Mouse (Mus musculus) left cerebral cortex, adult 2 months (tissue): ENCODE measurements at regions not wholly inside any gene's neighbourhood (a gene's known extent, or its start where the extent isn't known, plus 50 kb on each side); places are given as distances from the start of the nearest gene placed in this dataset.
A peak's percentile ranks its signal among the peaks of the same experiment; 100 is the strongest.

Experiments
- DNase-seq, 2 experiments: peaks; one replicate each; pipeline ENCODE4 v3.0.0; 2021 to 2022; ENCODE audit warnings: low spot score in 2 of 2, mixed read lengths in 1 of 2; ENCODE audit errors: extremely low spot score in 1 of 2
- H3K27ac ChIP-seq: fragments of 200-600 bp; 2 replicates; pipeline ENCODE4 v1.8.1; 2022
- H3K4me3 ChIP-seq: fragments of 200-600 bp; 2 replicates; pipeline ENCODE4 v1.8.1; 2022
- CTCF ChIP-seq: fragments of 200-600 bp; IDR thresholded peaks from 2 replicates; pipeline ENCODE4 v1.8.1; 2022; ENCODE audit warnings: antibody characterized with exemption, mild to moderate bottlenecking, moderate library complexity
- intact Hi-C: fragments of 180-260 bp; cut with DNase I; formaldehyde crosslinking; loops from one replicate; pipeline ENCODE4 v1.15.1; 2025

DNA sequence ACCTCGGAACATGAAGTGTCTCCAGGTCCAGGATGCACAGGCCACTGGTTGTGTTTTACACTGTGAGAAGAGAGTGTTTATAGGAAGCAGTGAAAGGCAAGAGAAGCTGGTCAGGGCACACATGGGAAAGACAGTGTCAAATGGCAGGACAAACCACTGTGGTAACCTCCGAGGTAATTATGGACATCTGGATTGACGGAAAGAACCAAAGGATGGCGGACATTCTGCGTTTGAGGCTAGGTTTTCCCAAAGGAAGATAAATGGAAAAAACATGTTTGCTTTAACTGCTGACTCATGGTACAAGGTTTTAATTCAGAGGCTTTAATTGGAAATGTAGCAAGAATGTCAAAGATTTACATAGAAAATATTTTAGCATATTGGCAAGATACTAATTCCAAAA, 80.2 kb downstream of the Tmem30b start:
- intact Hi-C loops = no loop called here
- Histone ChIP-seq H3K27ac (no peak overlapping the region), H3K4me3 (no peak overlapping the region)
- TF ChIP-seq CTCF = no peak
- no peak for DNase-seq

DNA sequence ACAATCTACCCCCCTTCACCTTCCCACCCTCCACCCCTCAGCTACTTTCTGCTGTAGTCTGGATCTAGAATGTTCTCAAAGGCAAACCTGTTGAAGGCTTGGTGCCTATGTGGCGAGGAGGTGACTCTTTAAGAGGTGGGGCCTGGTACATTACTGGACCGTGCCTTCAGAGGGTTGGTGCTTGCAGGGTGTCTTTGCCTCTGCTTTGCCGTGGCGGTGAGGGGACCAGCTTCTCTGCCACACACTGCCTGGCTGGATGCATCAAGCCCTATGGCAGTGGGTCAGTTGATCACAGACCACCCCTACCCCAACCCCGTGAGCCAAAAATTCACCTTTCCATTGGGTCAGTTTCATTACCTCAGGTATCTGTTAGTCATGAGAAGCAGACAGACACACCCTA, 81.9 kb downstream of the Tmem30b start:
- intact Hi-C loops = no loop called here
- Histone ChIP-seq H3K4me3 (no peak overlapping the region), H3K27ac (no peak overlapping the region)
- no peak for TF ChIP-seq CTCF
- no peak for DNase-seq

DNA sequence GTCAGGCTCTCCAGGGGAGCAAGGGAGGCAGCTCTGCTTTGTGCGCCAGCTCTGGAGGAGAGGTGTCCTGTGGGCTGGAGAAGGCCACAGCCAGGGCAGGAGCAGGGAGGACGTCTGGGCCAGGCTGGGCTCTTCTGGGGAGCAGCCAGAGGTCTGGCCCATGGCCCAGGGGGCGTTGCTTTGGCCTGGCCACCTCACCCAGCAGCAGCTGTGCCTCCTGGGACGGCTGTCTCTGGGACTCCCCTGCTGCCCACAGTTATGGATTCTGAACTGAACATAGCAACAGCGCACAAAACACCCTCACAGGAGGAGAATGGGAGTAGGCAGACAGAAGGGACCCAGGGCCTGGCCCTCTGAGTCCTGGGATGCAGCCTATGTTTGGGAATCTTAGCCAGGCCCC, 84.1 kb downstream of the Tmem30b start:
- TF ChIP-seq CTCF = no peak
- intact Hi-C loops = no loop called here
- no peak overlapping the region for H3K4me3 ChIP-seq
- no peak overlapping the region for H3K27ac ChIP-seq
- peak in 1 of 2 experiments; percentile 19 for DNase-seq

DNA sequence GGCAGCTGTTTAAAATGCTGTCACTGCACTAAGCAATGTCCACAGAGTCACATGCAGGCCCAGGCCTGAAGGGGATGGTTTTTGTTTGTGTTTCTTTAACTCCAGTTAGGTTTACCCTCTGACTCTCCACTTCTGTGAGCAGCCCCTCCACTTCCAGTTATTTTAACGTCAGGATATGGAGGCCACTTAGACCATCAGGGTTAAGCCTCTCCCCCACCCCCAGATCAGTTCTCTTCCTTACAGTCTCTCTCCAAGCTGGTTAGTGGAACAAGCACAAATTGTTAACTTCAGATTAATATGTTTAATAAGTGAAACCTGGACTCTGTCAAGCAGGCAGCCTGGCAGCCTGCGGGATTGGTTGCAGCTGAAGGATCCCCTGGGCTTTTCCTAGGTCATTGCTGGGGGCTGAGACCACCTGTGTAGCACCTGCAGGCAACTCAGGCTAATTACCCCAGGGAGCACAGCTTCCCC, 85.9 kb downstream of the Tmem30b start:
- H3K4me3 ChIP-seq = no peak overlapping the region
- intact Hi-C loops = no loop called here
- TF ChIP-seq CTCF = no peak
- no peak for DNase-seq
- no peak overlapping the region for H3K27ac ChIP-seq

DNA sequence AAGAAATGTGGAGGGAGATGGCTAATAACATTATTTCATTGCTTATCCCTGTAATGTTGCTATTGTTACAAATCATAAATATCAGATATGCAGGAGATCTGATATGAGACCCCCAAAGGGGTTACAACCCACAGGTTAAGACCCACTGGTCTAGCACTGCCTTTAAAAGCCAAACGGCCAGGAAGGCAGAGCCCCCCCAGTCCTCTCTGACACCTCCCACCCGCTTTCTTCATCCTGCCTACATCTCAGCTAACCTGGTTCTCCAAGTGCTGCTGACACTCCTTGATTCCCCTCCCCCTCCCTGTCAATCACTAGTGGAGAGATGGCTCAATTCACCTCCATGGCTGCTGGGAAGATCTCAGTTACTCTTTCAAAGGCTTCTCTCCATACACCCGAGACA, 94.9 kb downstream of the Tmem30b start:
- intact Hi-C loops = loop anchor here (10.0 kb wide), 1 partner anchor 436 kb away; no protein-coding TSS in a partner anchor
- H3K4me3 ChIP-seq = no peak overlapping the region
- no peak overlapping the region for H3K27ac ChIP-seq
- DNase-seq = no peak
- no peak for TF ChIP-seq CTCF

DNA sequence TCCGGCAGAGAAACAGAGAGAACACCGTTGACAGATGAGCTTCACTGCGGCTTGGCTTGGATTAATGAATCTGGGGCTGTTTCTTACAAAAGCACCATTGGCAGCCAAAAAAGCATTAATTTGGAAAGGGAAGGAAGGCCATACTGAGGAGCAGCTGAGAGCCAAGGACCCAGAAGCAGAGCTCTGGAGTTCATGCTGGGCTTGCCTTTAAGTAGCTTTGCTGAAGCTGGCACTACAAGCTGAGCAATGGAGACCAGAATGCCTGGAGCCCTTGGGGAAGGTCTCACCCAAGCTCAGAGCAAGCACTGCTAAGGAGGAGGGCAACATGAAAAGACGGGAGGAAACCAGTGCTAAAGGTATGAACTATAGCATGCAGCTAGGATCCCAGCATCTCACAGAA, 95.7 kb downstream of the Tmem30b start:
- no peak overlapping the region for H3K27ac ChIP-seq
- no peak for DNase-seq
- intact Hi-C loops = loop anchor here (10.0 kb wide), 1 partner anchor 436 kb away; no protein-coding TSS in a partner anchor
- TF ChIP-seq CTCF = no peak
- no peak overlapping the region for H3K4me3 ChIP-seq

DNA sequence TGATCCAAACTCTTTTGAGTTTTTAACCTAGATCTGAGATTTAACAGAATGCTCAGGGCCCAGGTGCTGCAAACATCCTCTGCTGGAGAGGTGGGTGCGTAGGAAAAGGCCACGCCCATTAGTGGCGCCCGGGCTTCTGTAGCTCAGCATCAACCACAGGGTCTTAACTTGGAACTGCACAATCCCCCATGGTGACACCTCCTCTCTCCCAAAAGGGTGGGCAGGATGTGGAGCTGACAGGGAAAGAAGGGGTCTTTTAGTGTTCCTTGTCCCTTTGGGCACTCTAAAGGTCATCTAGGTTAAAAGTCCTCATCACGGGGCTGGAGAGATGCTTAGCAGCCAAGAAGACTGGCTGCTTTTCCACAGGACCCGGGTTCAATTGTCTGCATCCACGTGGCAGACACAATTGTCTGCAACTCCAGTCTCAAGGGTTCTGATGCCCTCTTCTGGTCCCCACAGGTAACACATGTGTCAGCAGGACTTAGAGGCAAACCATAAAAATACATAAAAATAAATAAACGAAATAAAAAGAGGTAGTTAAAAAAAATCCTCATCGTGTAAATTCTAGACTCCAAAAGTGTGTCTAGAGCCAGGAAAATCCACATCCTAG, 96.2 kb downstream of the Tmem30b start:
- peak; percentile 62 for TF ChIP-seq CTCF
- intact Hi-C loops = loop anchor here (10.0 kb wide), 1 partner anchor 435 kb away; no protein-coding TSS in a partner anchor
- no peak overlapping the region for H3K4me3 ChIP-seq
- no peak for DNase-seq
- no peak overlapping the region for H3K27ac ChIP-seq

DNA sequence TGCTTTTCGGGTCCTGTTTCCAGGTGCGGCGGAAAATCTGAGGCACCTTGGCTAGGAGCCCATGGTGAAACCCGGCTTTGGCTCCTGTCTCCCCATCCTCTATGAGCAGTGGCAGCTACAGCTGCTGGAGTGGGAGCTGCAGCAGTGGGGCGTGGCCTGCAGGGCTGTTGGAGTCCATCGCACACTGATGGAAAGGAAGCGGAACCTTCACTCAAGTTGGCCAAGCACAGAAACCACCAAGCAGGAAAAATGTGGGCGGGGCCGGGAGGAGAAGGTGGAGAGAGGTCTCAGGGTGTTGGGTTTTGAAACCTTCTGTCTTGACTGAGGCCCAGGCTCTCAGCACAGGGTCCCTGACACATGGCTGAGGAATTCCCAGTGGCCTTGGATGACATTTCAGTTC, 97.1 kb downstream of the Tmem30b start:
- TF ChIP-seq CTCF = no peak
- Histone ChIP-seq H3K4me3 (no peak overlapping the region), H3K27ac (no peak overlapping the region)
- intact Hi-C loops = no loop called here
- no peak for DNase-seq

DNA sequence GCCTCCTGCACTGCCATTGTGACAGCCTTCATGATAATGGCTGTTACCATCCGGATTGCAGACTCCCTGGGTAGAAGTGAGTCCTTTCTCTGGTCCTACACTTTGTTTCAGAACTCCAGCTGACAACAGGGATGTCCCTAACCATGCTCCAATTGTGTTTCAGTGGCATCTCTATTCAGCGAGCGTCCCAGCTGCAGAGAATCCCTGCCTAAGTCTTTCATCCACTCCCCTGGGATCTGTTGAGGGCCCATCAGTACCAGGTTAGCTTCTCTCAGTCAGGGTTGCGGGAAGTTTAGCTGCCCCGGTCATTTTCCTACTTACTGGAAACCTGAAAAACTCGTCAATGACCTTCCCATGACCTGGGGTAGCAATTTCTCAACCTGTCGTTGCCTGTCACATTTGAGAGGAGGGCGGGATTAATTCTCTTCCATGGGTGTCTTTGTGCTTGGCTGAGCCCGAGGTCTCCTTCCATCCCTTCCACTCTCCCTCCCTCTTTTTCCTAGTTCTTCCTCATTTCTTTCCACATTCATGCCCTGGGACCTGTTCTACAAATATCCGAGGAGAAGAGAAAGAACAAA, 97.7 kb downstream of the Tmem30b start:
- TF ChIP-seq CTCF = no peak
- no peak for DNase-seq
- intact Hi-C loops = no loop called here
- Histone ChIP-seq H3K4me3 (no peak overlapping the region), H3K27ac (no peak overlapping the region)

DNA sequence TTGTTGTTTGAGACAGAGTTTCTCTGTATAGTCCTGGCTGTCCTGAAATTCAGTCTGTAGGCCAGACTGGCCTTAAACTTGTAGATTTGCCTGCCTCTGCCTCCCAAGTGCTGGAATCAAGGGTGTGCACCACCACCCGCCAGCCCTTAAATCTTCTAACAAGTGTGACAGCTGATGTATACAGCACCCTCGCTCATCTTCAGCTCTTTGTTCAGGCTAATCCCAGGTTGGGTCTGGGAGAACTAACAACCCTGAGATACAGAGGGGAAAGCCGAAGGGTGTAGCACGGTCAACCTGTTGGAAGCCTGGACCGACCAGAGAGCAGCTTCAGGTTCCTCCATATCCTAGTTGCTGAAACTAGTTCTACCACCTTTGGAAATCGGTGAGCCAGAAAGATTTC, 99.0 kb downstream of the Tmem30b start:
- Histone ChIP-seq H3K27ac (no peak overlapping the region), H3K4me3 (no peak overlapping the region)
- DNase-seq = no peak
- no peak for TF ChIP-seq CTCF
- intact Hi-C loops = no loop called here

DNA sequence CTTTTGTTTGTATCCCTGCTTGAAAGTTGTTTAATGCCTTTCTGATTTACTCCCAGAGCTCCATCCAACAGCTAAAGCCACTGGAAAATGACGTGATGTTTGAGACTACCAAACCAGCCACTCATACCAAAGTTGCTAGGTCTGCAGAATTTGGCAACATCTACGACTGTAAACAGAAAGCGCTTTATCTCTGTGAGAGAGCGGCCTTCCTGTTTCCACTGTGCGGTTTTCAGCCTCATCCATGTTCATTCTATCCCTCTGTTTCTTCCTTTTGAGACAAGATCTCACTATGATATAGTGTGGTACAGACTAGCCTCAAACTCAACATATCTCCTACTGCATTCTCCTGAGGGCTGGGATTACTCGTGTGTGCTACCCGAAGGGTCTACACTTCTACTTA, 100.0 kb downstream of the Tmem30b start:
- intact Hi-C loops = no loop called here
- no peak for TF ChIP-seq CTCF
- DNase-seq = no peak

DNA sequence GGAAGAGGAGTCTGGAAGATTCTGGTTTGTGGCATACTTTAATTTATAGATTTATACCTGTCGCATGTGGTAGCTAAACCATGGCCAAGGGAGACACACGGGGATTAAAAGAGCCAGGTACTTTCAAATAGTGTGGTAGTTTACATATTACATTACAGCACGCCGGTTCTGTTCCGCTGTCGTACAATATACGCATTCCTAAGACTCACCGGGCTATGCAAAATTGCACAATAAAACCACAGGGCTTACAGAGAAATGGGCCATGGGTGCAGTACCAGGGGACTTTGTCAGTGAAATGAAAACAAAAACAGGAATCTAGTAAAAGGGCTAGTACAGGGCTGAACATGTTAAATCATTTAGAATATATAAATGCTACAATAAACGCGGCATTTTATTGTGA, 100.6 kb downstream of the Tmem30b start:
- intact Hi-C loops = no loop called here

More for the DNA sequence above, 100.0 kb downstream of the Tmem30b start:
- H3K27ac ChIP-seq = no peak overlapping the region
- no peak overlapping the region for H3K4me3 ChIP-seq

DNA sequence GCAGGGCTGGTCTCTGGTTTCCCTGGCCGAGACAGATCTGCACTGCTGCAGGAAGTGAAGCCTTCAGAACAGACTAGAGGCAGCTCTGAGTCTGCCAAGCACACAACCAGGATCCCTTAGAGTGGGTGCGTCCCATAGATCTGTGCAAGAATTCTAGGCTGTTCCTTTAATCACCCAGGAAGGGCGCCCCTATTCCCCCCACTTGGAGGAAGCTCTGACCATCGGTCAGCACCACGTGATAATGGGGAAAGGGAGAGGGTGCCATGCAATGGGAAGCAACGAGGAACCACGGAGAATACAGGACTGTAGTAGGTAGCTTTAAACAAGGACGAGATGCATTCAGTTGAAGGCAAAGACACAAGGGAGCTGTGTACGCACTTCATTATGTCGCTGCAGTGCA, 101.1 kb downstream of the Tmem30b start:
- no peak overlapping the region for H3K4me3 ChIP-seq
- intact Hi-C loops = no loop called here
- no peak for TF ChIP-seq CTCF
- DNase-seq = no peak
- no peak overlapping the region for H3K27ac ChIP-seq

More for the DNA sequence above, 100.6 kb downstream of the Tmem30b start:
- H3K27ac ChIP-seq = no peak overlapping the region
- DNase-seq = no peak
- H3K4me3 ChIP-seq = no peak overlapping the region
- no peak for TF ChIP-seq CTCF
